Mouse (Mus musculus): ENCODE results near the gene Slc13a5. TPM values are rescaled to one million over a fixed set of nuclear protein-coding genes. Genes with fewer than 3 reads are reported as not detected.

Slc13a5 gene
- polyA plus RNA-seq, 1 experiment from 2014 or later, result not detected

GRCm38 (mm10) chr11:72206341-72207203 lies 60.5 kb downstream of the Slc13a5 start, which contains the start of gene Gm43951:
TSS of gene Gm43951 (minus strand) at chr11:72206840.
- DNase-seq (ENCODE audit: low spot score), result peak; percentile 12

GRCm38 (mm10) chr11:72205256-72205655 lies 61.8 kb downstream of the Slc13a5 start:
- no peak for DNase-seq (ENCODE audit: low spot score)

GRCm38 (mm10) chr11:72203440-72203839 lies 63.6 kb downstream of the Slc13a5 start:
- no peak for DNase-seq (ENCODE audit: low spot score)

- DNase-seq (ENCODE audit: low spot score), result no peak
Measured at GRCm38 (mm10) chr11:72196506-72196905, 70.5 kb downstream of the Slc13a5 start.

GRCm38 (mm10) chr11:72194259-72194658 lies 72.8 kb downstream of the Slc13a5 start:
- no peak for DNase-seq (ENCODE audit: low spot score)

Other genes with a start within 250 kb of the Slc13a5 start
- 1.2 and 1.6 TPM in 2 replicates for gene Aipl1, start 229.7 kb downstream of the Slc13a5 start, polyA plus RNA-seq (2015; fragmentation: Nextera tagmentation; extraction: Ambion mirVana)
- gene Pimreg, start 225.2 kb downstream of the Slc13a5 start, polyA plus RNA-seq (2015; fragmentation: Nextera tagmentation; extraction: Ambion mirVana), result 74.2 and 88.2 TPM in 2 replicates
- 0.05 and 0.14 TPM in 2 replicates for gene Pitpnm3, start 131.4 kb downstream of the Slc13a5 start, polyA plus RNA-seq (2015; fragmentation: Nextera tagmentation; extraction: Ambion mirVana)
- gene Gm43951, start 60.4 kb downstream of the Slc13a5 start, polyA plus RNA-seq (2015; fragmentation: Nextera tagmentation; extraction: Ambion mirVana), result 0.06 and 0.07 TPM in 2 replicates
- gene 4933427D14Rik, start 59.8 kb downstream of the Slc13a5 start, polyA plus RNA-seq (2015; fragmentation: Nextera tagmentation; extraction: Ambion mirVana), result 19.2 and 20.7 TPM in 2 replicates
- gene Txndc17, start 59.7 kb downstream of the Slc13a5 start, polyA plus RNA-seq (2015; fragmentation: Nextera tagmentation; extraction: Ambion mirVana), result 148 and 164 TPM in 2 replicates
- 50.1 and 52.1 TPM in 2 replicates for gene Med31, start 51.6 kb downstream of the Slc13a5 start, polyA plus RNA-seq (2015; fragmentation: Nextera tagmentation; extraction: Ambion mirVana)
- 65.3 and 68.3 TPM in 2 replicates for gene Xaf1, start 34.4 kb upstream of the Slc13a5 start, polyA plus RNA-seq (2015; fragmentation: Nextera tagmentation; extraction: Ambion mirVana)
- gene Fbxo39, start 47.2 kb upstream of the Slc13a5 start, polyA plus RNA-seq (2015; fragmentation: Nextera tagmentation; extraction: Ambion mirVana), result 0.16 TPM in 1 of 2 replicates, not detected in the other
- 0.60 and 0.62 TPM in 2 replicates for gene Tekt1, start 95.2 kb upstream of the Slc13a5 start, polyA plus RNA-seq (2015; fragmentation: Nextera tagmentation; extraction: Ambion mirVana)
- 3.3 and 4.1 TPM in 2 replicates for gene Smtnl2, start 144.5 kb upstream of the Slc13a5 start, polyA plus RNA-seq (2015; fragmentation: Nextera tagmentation; extraction: Ambion mirVana)
- 1.0 and 1.1 TPM in 2 replicates for gene Ggt6, start 168.3 kb upstream of the Slc13a5 start, polyA plus RNA-seq (2015; fragmentation: Nextera tagmentation; extraction: Ambion mirVana)
- 124 and 128 TPM in 2 replicates for gene Mybbp1a, start 174.1 kb upstream of the Slc13a5 start, polyA plus RNA-seq (2015; fragmentation: Nextera tagmentation; extraction: Ambion mirVana)
- 1.4 and 1.5 TPM in 2 replicates for gene Spns2, start 222.7 kb upstream of the Slc13a5 start, polyA plus RNA-seq (2015; fragmentation: Nextera tagmentation; extraction: Ambion mirVana)